Comparison of ENCODE assay signal across 27 mouse cellular contexts in the genomic region with DNA sequence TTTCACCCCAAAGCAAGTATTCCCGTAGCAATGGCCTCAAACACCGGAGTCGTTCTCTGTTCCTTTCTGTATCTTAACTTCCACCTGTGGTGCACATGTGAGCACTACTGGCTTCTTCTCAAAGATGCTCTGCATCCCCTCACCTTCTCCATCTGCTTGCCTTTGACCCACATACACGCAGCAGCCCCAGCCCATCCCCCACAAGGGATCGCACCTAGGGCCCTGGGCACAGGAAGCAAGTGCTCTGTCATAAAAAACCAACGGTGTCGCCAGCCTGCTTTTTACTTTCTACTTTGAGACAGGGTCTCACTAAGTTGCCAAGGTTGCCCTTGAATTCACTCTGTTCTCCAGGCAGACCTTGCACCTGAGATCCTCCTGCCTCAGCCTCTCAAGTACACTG.
A peak's percentile ranks its signal among the peaks of the same experiment; 100 is the strongest.
DNase-seq lines count a peak whose midpoint lies in the region; ATAC-seq and TF ChIP-seq lines count a peak whose summit lies in the region.
"Had no signal": no experiment of that assay in that cellular context is flagged by ENCODE, and none has a peak within 500 bp of the region (broad histone marks: within the 10 kb centered on the region; RNA-seq: fewer than 3 reads in every experiment).

No protein-coding gene starts in this region.

- H3K36me3 ChIP-seq in heart, embryonic 12.5 days, result no peaks in the 10 kb centered on the region
- H3K36me3 ChIP-seq in thymus, adult 2 months (ENCODE audit: control insufficient read depth, insufficient read depth, low read length), result no peaks in the 10 kb centered on the region
- H3K36me3 ChIP-seq: embryonic facial prominence, embryonic 12.5 days; forebrain, embryonic 10.5 days; forebrain, embryonic 15.5 days; G1E; kidney, embryonic 15.5 days; limb, embryonic 12.5 days; liver, embryonic 15.5 days; stomach, embryonic 15.5 days had no signal

- TF ChIP-seq CTCF in thymus, adult 2 months (IDR thresholded peaks at IDR 0.05; ENCODE audit: borderline replicate concordance, control insufficient read depth, extremely low read depth, insufficient read depth, low read length, poor library complexity), result no peak

- no peaks in the 10 kb centered on the region for H3K9me3 ChIP-seq in heart, embryonic 12.5 days (replicated peaks)
- H3K9me3 ChIP-seq: embryonic facial prominence, embryonic 12.5 days; forebrain, embryonic 10.5 days; forebrain, embryonic 15.5 days; G1E; kidney, embryonic 15.5 days; limb, embryonic 12.5 days; liver, embryonic 15.5 days; stomach, embryonic 15.5 days had no signal

- no peak overlapping the region for H3K9ac ChIP-seq in heart, embryonic 12.5 days
- H3K9ac ChIP-seq: embryonic facial prominence, embryonic 12.5 days; forebrain, embryonic 15.5 days; kidney, embryonic 15.5 days; limb, embryonic 12.5 days; liver, embryonic 15.5 days; lung, embryonic 14.5 days; stomach, embryonic 15.5 days had no signal

- peak overlapping the region; percentile 84 for H3K27ac ChIP-seq in heart, embryonic 12.5 days (ENCODE audit: poor library complexity, severe bottlenecking)
- H3K27ac ChIP-seq in thymus, adult 2 months (ENCODE audit: control insufficient read depth, insufficient read depth, low read length), result peak overlapping the region; percentile 50; the same call in 1 of the 2 replicates
- H3K27ac ChIP-seq: embryonic facial prominence, embryonic 12.5 days; forebrain, embryonic 15.5 days; gastrocnemius, adult 2 months; kidney, embryonic 15.5 days; left cerebral cortex, adult 2 months; limb, embryonic 12.5 days; liver, embryonic 15.5 days had no signal

- no peak for ATAC-seq in heart, embryonic 12.5 days (ENCODE audit: insufficient number of reproducible peaks, low FRiP score)
- ATAC-seq: forebrain, embryonic 15.5 days; hindbrain, embryonic 16.5 days had no signal

- no peaks in the 10 kb centered on the region for H3K27me3 ChIP-seq in heart, embryonic 12.5 days (replicated peaks)
- no peaks in the 10 kb centered on the region for H3K27me3 ChIP-seq in thymus, adult 2 months (ENCODE audit: control insufficient read depth, insufficient read depth, low read length)
- H3K27me3 ChIP-seq: embryonic facial prominence, embryonic 12.5 days; forebrain, embryonic 15.5 days; kidney, embryonic 15.5 days; limb, embryonic 12.5 days; liver, embryonic 15.5 days; stomach, embryonic 15.5 days had no signal

- no peak for TF ChIP-seq POLR2A in thymus, adult 2 months (IDR thresholded peaks at IDR 0.05; ENCODE audit: control insufficient read depth, extremely low read depth, insufficient read depth, low read length, poor library complexity)

- H3K4me3 ChIP-seq in heart, embryonic 12.5 days, result no peak overlapping the region
- H3K4me3 ChIP-seq in thymus, adult 2 months (ENCODE audit: control insufficient read depth, insufficient read depth, low read length), result no peak overlapping the region
- H3K4me3 ChIP-seq: embryonic facial prominence, embryonic 12.5 days; forebrain, embryonic 10.5 days; forebrain, embryonic 15.5 days; gastrocnemius, adult 2 months; kidney, embryonic 15.5 days; left cerebral cortex, adult 2 months; limb, embryonic 12.5 days; liver, embryonic 15.5 days; stomach, embryonic 15.5 days had no signal

- DNase-seq in heart, adult 11 months, result no peak
- DNase-seq in thymus, adult 18-20 months, result peak; percentile 27 to 30
- DNase-seq in thymus, adult 2 months, result peak; percentile 54
- peak; percentile 47 to 66 for DNase-seq in thymus, postnatal 36 days
- no peak for DNase-seq in spleen, adult 12 weeks (ENCODE audit: low spot score)
- DNase-seq: adrenal gland, adult 8-10 months; B cell, adult 2 months; cerebellum, adult 9-10 months; cerebellum, postnatal 36 days; gastrocnemius, adult 2 months; gastrocnemius, postnatal 36 days; heart, postnatal 10 days; kidney, adult 18-20 months; lung, embryonic 14.5 days; lung, postnatal 14 days; midbrain, embryonic 14.5 days had no signal

- peaks cover 95% of the 10 kb centered on the region for H3K4me1 ChIP-seq in heart, embryonic 12.5 days (replicated peaks)
- peaks cover 33% of the 10 kb centered on the region for H3K4me1 ChIP-seq in thymus, adult 2 months (replicated peaks; ENCODE audit: control insufficient read depth, insufficient read depth, low read length)

- H3K4me2 ChIP-seq in heart, embryonic 12.5 days, result no peak overlapping the region
- H3K4me2 ChIP-seq: embryonic facial prominence, embryonic 12.5 days; forebrain, embryonic 15.5 days; kidney, embryonic 15.5 days; limb, embryonic 12.5 days; liver, embryonic 15.5 days; lung, embryonic 14.5 days; stomach, embryonic 15.5 days had no signal

- 77% methylated on average over 7 of the region's 7 CpGs for WGBS in heart, embryonic 12.5 days
- 45% methylated on average over 7 of the region's 7 CpGs for WGBS in thymus, adult 2 months

Comparison
In these comparisons a context has a peak if more than half of its experiments do, and no peak if none do; other contexts are left out.
1. DNase-seq: peak in thymus, adult 18-20 months (2 of 2), thymus, adult 2 months (single experiment) and thymus, postnatal 36 days (2 of 2); none in heart, adult 11 months (single experiment) and spleen, adult 12 weeks (single experiment).